Mouse (Mus musculus) Muller cell, postnatal 12 days (primary cell): ENCODE measurements around the gene Olfr111.
"Not testable (repeated sequence)": the region's sequence is repeated elsewhere in the genome, so short reads cannot be mapped to it uniquely, and the experiment has no call there.

ENCODE experiments used
- DNase-seq: peaks from one replicate; pipeline ENCODE4 v3.0.0-alpha.2; 2015; ENCODE audit errors: inconsistent ontology term

Olfr111 gene

GRCm38 (mm10) chr17:37507730-37508129 lies at the start of gene Olfr111:
Gene Olfr111, plus strand, starts transcription at chr17:37508030.
- DNase-seq = no peak

GRCm38 (mm10) chr17:37458616-37459015 lies 49.2 kb upstream of the Olfr111 start, which contains the start of gene Olfr109:
Gene Olfr109, plus strand, starts transcription at chr17:37458916.
- DNase-seq = no peak

GRCm38 (mm10) chr17:37483452-37483851 lies 24.4 kb upstream of the Olfr111 start, which contains the start of gene H2-M2:
Gene H2-M2, minus strand, starts transcription at chr17:37483552.
- no peak for DNase-seq

- DNase-seq = no peak
Observed at GRCm38 (mm10) chr17:37491930-37492518, 15.8 kb upstream of the Olfr111 start, which contains the start of gene Olfr110. Gene Olfr110, plus strand, starts transcription at chr17:37492468.

GRCm38 (mm10) chr17:37524612-37525011 lies 16.8 kb downstream of the Olfr111 start:
- DNase-seq = not testable (repeated sequence)

GRCm38 (mm10) chr17:37525427-37525826 lies 17.6 kb downstream of the Olfr111 start:
- not testable (repeated sequence) for DNase-seq

GRCm38 (mm10) chr17:37535173-37535572 lies 27.3 kb downstream of the Olfr111 start:
- no peak for DNase-seq

- DNase-seq = not testable (repeated sequence)
Observed at GRCm38 (mm10) chr17:37538416-37538815, 30.6 kb downstream of the Olfr111 start.

- no peak for DNase-seq
Observed at GRCm38 (mm10) chr17:37541454-37542119, 33.8 kb downstream of the Olfr111 start.

GRCm38 (mm10) chr17:37543800-37544435 lies 36.1 kb downstream of the Olfr111 start:
- no peak for DNase-seq

GRCm38 (mm10) chr17:37558913-37559615 lies 51.2 kb downstream of the Olfr111 start:
- DNase-seq = no peak

GRCm38 (mm10) chr17:37569351-37569750 lies 61.5 kb downstream of the Olfr111 start, which contains the start of gene Olfr112:
Gene Olfr112, minus strand, starts transcription at chr17:37569451.
- no peak for DNase-seq

- DNase-seq = no peak
Observed at GRCm38 (mm10) chr17:37577563-37577962, 69.7 kb downstream of the Olfr111 start, which contains the start of gene Olfr113. Gene Olfr113, minus strand, starts transcription at chr17:37577663.
